Mouse (Mus musculus) heart, adult 2 months (tissue): ENCODE measurements around the gene Top3b.

Source experiments
- CTCF ChIP-seq: fragments of 200-600 bp; IDR thresholded peaks from 2 replicates; pipeline ENCODE4 v1.8.1; 2022; ENCODE audit warnings: antibody characterized with exemption, mild to moderate bottlenecking, moderate library complexity
- EP300 ChIP-seq: fragments of 200-500 bp; IDR thresholded peaks from 2 replicates; pipeline ENCODE4 v1.6.1; 2011; ENCODE audit warnings: low read depth, low read length, control low read depth; ENCODE audit not compliant: insufficient read depth
- POLR2A ChIP-seq: fragments of 200-500 bp; IDR thresholded peaks from 2 replicates; pipeline ENCODE4 v1.6.1; 2011; ENCODE audit warnings: mild to moderate bottlenecking, low read depth, low read length, control low read depth; ENCODE audit not compliant: insufficient read depth

- TF ChIP-seq CTCF = no peak
- no peak for TF ChIP-seq POLR2A
- TF ChIP-seq EP300 = no peak
These were observed 21.8 kb downstream of the Top3b start for GRCm38 (mm10) chr16:16892366-16892765.
